Mouse (Mus musculus) frontal cortex, postnatal 14 days (tissue): ENCODE measurements around the gene Sh3glb2.
A peak's percentile ranks its signal among the peaks of the same experiment; 100 is the strongest.

Experiments
- DNase-seq, 2 experiments: peaks; one replicate each; pipeline ENCODE4 v3.0.0; 2022; ENCODE audit warnings: low spot score in 2 of 2

The Sh3glb2 gene

DNA sequence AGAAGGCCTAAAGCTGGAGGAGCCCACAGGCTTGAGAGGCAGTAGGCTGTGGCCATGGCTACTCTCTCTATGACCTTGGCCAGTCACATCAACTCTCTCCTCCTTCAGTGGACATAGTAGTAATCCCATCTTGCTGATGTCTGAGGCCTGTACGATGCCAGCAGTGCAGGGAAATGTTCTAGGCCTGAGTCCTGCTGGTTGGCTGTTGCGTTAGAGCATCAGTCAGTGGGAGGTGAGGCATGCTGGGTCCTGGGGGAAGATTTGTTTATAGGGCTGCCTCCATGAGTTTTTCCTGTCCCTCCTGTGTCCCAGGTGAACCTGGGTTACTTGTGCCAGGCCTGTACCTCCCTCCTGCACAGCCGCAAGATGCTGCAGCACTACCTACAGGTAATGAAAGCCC lies 17.1 kb downstream of the Sh3glb2 start:
- no peak for DNase-seq

DNA sequence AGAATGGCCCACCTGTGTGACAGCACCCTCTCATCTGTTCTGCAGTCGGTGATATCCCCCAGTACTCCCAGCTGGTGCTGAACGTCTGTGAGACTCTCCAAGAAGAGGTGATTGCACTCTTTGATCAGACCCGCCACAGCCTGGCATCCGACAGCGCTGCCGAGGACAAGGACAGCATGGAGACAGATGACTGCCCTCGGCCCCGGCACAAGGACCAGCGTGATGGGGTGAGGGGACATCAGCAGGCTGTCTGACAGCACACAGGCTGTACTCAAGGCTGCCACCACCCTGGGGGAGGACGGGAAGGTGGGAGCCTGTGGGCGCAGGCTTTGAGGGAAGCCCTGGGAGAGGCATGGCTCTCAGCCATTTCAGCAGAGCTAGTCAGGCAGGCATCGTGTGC lies 22.0 kb downstream of the Sh3glb2 start:
- DNase-seq = no peak

DNA sequence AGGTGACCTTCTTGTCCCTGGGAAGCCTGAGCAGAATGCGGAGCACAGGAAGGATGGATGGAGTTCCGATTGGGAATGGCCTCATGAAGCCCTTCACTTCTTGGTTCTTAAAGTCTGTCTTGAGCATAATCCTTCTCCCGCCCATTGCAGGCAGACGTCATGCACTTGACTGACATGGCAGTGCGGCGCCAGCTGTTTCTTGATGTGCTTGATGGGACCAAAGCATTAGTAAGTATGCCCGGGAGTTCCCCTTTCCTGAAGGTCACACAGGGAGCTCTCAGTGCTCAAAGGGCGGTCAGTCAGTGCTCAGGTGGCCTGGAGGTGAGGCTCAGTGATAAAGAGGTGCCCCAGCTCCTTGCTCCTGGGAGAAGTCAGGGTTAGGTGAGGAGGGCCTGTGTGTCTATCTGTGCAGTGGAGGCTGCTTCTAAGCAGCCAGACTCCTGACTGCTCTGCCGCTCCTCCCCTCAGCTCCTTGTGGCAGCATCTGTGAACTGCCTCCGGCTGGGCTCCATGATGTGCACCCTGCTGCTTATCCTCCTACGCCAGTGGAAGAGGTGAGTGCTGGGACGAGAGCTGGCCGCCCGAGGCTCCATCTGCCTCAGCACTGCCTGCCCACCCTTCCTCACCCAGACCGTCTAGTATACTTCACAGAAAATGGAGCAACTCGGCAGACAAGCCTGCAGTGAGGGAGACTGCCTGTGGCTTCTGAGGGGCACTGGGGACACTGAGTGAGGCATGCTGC lies 22.8 kb downstream of the Sh3glb2 start:
- DNase-seq = peak in 1 of 2 experiments; percentile 8

DNA sequence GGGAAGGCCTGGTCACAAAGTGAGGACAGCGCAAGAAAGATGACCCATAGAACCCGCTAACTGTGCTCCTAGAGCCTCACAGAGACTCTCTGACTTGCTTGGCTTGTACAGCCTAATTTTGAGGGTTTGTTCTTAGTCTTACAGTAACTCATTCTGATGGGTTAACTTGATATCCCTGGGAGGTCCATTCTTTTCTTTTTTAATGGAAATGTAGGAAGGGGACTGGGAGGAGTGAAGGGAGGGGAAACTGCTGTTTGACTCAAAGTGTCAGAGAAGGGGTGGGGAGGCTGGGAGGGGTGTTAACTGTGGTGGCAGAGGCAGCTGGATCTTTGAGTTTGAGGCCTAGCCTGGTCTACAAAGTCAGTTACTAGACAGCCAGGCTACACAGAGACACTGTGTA lies 23.8 kb downstream of the Sh3glb2 start:
- DNase-seq = no peak

DNA sequence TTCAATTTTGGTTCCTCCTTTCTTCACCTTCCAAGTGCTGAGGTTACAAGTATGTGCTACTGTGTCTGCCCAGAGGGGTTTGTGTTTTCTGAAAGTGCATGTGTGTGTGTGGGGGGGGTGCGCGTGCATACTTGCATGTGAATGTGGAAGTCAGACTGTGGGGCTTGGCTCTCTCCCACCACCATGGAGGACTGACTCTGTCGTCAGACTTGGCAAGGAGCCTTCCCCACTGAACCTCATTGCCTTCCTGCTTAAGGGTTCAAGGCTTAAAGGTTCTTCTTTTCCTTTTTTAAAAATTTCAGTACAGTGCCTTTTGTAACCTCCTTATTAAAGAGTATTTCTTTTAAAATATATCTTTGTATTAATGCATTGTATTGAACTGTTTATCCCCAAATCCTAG lies 30.3 kb downstream of the Sh3glb2 start:
- no peak for DNase-seq

DNA sequence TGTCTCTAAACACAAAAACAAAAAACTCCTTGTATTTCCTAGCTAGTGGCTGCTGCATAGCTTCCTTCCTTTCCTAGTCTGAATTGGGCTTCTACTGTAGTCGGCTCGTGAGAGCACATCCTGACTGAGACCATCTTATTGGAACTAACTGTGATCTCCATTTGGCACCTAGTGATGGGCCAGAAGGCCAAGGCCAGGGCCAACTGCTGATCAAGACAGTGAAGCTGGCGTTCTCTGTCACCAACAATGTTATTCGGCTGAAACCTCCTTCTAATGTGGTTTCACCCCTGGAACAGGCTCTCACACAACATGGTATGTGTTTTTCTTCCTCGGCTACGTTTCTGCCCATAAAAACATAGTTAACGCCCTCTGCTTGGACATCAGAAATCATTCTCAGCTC lies 31.9 kb downstream of the Sh3glb2 start:
- no peak for DNase-seq

DNA sequence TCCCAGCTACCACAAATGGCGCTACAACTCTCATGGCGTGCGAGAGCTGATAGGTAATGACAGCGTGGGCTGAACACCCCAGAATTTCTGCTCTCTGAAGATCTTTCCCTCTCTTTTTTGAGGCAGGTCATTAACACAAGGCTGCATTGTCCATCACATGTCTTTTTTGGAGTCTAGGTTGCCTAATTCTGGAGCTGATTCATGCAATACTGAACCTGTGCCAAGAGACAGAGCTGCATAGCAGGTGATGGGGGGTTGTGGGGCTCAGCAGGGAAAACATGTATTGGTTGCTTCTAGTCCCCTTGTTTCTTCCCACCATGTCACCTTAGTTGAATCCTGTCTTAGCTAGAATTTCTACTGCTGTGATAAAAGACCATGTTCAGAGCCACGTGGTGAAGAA lies 33.8 kb downstream of the Sh3glb2 start:
- no peak for DNase-seq

DNA sequence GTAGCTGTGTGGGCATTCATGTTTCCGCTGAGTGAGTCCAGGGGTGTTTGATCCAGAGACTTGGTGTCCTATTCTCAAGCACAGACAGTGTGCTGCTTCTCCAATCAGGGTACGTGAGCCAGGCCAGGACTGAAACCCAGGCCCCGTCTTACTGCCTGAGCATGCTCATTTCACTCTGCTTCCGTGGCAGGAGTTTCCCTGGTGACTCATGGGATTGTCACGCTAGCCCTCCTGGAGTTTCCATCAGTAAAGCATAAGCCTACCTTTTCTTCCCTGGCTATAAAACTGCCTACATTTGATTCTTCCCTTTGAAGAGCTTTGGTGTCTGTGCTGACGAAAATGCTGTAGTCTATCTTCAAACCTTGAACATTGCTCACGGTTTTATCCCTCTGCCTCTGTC lies 36.0 kb downstream of the Sh3glb2 start:
- no peak for DNase-seq

DNA sequence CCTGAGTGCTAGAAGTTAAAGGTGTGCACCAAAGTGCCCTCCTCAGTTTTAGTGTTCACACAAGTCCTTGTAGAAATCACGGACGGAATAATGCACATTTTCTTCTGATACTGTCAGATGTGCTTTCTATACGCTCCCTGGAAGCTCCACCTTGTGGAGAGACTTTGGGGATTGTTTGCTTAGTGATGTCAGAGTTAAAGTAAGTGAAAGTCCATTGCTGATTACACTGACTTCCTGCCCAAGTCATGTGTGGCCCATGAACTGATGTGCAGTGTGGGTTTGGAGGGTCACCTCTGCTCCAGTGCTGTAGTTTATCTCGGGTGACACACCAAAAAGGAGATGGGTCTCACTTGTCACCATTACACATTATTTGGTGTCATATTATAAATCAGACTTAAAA lies 39.9 kb downstream of the Sh3glb2 start:
- no peak for DNase-seq

DNA sequence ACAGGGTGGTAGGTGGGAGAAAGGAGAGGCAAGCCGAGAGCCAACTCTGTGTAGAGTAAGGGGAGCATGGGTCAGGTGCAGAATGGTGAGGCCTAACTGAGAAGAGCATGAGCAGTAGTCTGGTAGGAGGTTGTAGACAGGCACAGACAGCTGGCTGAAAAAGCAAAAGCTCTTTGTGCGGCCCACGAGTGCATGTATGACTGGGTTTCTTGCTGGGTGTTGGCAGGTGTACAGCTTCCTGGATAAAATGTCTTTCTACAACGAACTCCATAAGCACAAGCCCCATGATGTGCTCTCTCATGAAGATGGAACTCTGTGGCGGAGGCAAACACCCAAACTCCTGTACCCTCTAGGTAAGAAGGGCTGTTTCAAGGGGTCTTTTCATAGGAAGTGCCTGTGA lies 42.2 kb downstream of the Sh3glb2 start:
- no peak for DNase-seq

DNA sequence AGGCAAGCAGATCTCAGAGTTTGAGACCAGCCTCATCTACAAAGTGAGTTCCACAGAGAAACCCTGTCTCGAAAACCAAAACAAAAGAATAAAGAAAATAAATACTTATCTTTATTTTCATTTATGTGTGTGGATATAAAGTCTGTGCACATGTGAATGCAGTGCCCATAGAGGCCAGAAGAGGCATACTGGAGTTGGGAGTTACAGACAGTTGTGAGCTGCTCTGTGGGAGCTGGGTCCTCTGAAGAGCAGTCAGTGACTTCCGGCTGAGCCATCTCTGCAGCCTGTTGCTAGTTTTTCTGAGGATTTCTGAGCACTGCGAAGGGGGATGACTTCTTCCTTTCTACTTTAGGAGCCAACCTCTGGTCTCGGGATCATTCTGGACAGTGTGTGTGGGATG lies 43.0 kb downstream of the Sh3glb2 start:
- DNase-seq = no peak

DNA sequence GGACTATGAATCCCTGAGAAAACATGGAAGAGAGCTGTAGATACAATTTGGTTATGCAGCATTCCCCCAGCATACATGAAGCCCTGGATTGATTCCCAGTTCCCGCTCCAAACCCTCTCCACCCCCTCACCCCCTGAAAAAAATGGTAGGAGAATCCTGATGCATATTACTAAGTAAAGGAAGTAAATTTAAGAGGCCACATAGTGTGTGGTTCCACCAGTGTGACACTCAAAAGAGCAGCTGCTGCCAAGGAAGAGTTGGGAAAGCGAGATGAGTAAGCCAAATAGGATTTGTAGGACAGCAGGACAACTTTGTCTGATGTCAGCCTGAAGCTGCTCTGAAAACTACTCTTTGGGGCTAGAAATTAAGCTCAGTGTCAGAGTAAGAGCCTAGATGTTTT lies 47.7 kb downstream of the Sh3glb2 start:
- no peak for DNase-seq

DNA sequence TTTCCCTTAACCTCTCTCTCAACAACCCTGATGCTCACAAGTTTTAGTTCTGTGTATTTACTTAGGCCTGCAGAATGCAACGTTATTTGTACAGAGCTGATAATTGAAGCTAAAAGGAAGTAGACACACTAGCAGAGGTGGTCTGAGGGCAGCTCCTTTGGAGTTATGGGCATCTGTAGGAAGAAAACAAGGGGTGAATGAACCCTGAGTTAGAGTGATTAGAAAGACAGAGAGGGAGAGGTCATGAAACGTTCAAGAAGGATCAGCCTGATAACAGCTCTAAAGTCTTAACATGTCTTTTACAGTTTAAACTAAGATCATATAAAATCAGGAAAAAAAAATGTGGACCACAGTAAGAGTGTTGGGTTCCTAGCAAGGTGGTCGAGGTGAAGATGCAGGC lies 49.8 kb downstream of the Sh3glb2 start:
- DNase-seq = no peak

DNA sequence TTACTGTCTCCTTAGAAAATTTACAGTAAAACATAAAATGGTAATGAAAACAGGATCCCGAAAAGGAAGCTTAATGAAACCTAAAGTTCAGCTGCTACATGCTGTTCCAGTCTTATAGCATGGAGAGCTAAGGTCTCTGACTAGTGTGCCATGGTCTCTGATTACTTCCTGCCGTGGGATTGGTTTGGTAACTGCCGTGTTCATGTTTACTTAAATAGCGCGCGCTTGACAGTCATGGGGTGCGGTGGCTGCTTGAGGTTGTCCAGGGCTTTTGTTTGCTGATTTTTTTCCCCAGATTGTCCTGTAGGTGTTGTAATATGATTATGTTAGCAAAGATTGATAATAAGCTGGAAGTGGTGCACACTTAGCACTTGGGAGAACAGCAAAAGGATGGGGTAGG lies 53.0 kb downstream of the Sh3glb2 start:
- DNase-seq = no peak

DNA sequence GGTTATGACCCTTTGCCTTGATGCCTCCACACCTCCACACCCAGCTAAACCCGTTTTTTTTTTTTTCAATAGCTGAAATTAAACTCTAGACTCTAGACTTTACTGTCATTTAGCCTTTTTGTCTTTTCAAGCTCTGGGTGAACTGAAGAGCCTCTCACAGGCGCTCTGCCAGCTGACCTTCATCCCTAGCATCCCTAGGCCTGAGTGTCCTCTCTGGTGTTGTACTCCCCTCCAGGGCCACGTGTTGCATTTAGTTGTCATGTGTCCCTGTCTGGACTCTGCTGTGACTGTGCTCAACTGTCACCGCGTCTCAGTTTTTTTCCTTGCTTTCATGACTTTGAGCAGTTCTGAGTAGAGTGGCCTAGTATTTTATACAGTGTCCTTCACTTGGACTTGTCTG lies 59.2 kb downstream of the Sh3glb2 start:
- DNase-seq = no peak

DNA sequence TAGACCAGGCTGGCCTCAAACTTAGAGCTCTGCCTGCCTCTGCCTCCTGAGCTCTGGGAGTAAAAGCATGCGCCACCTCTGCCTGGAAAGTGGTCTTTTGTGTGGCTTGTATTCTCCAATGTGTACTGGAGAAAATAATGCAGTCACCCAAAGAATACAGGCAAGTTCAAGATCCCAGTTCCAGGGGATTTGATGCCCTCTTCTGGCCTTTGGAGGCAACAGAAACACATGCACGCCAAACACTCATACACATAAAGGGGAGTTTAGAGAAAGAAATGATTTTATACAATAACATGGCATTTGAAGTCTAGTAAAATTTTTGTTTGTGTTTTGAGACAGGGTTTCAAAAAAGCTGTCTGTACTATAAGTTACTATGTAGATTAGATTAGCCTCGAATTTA lies 59.6 kb downstream of the Sh3glb2 start:
- no peak for DNase-seq
